In the genomic region with DNA sequence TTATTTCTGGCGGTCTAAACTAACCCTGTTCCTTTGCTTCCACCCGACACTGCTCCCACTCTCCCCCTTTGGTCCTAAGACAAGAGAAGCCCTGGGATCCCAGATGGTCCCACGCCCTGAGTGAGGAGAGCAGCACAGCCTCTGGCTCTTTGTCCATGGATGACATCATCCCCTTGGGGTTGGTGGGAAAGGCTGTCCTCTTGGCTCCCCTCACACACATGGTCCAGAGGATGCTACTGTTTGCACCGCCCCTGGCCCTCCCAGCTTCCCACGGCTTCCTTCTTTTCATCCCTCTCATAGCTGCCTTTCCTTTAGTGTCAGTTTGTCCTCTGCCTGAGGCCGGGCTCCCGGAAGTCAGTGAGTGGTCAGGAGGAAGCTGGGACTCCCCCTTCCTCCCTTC, we compare ENCODE assay signal across 12 mouse cellular contexts. TPM values are rescaled to one million over a fixed set of nuclear protein-coding genes. Genes with fewer than 3 reads are reported as not detected.
DNase-seq lines count a peak whose midpoint lies in the region; ATAC-seq lines count a peak whose summit lies in the region.
"Had no signal": no experiment of that assay in that cellular context is flagged by ENCODE, and none has a peak within 500 bp of the region (broad histone marks: within the 10 kb centered on the region; RNA-seq: fewer than 3 reads in every experiment).

No protein-coding gene starts in this region.

- H3K27me3 ChIP-seq in lung, embryonic 16.5 days (ENCODE audit: control insufficient read depth, insufficient read depth, low read depth, low read length) = no peaks in the 10 kb centered on the region

- H3K9me3 ChIP-seq in lung, embryonic 16.5 days (ENCODE audit: control insufficient read depth, low read length) = no peaks in the 10 kb centered on the region

- no peak overlapping the region for H3K27ac ChIP-seq in lung, embryonic 16.5 days (ENCODE audit: low read length)
- H3K27ac ChIP-seq: macrophage had no signal

- WGBS in lung, embryonic 16.5 days = 63% methylated on average over 7 of the region's 7 CpGs

- peaks cover 20% of the 10 kb centered on the region for H3K4me1 ChIP-seq in lung, embryonic 16.5 days (replicated peaks; ENCODE audit: control insufficient read depth, insufficient read depth, low read length)

- H3K36me3 ChIP-seq in lung, embryonic 16.5 days (ENCODE audit: control insufficient read depth, insufficient read depth, low read length) = no peaks in the 10 kb centered on the region

- H3K4me3 ChIP-seq in lung, embryonic 16.5 days (ENCODE audit: low read length) = no peak overlapping the region

- no peak overlapping the region for H3K9ac ChIP-seq in lung, embryonic 16.5 days (ENCODE audit: low read length)

- DNase-seq in cerebellum, adult 11-12 months = peak; percentile 59
- DNase-seq in lung, adult 18-20 months = no peak
- peak; percentile 83 for DNase-seq in heart, adult 8-10 months (ENCODE audit: low spot score)
- DNase-seq in retina, embryonic 14.5 days (ENCODE audit: low spot score) = peak; percentile 38
- DNase-seq in left cerebral cortex, adult 9 months (ENCODE audit: low spot score in 2 of 2) = no peak
- DNase-seq: adrenal gland, postnatal 10 days; kidney, adult 11 months; layer of hippocampus, postnatal 36 days had no signal

- ATAC-seq in cerebellum, adult (ENCODE audit: insufficient number of reproducible peaks, low FRiP score, low TSS enrichment) = no peak; the same call in 1 of the 2 replicates
- ATAC-seq in lung, embryonic 16.5 days (ENCODE audit: low read depth) = peak; percentile 54; the same call in 1 of the 2 replicates
- no peak; the same call in 1 of the 2 replicates for ATAC-seq in granulocyte monocyte progenitor cell, adult 5-6 weeks (replicated peaks; ENCODE audit: poor library complexity, severe bottlenecking)

- no peak overlapping the region for H3K4me2 ChIP-seq in lung, embryonic 16.5 days (ENCODE audit: low read depth, low read length)

RNA-seq across cellular contexts. Expression of gene Inka2, which starts 7.3 kb away (rescaled TPM):
- polyA plus RNA-seq in lung, embryonic 16.5 days (2015; fragmentation: Nextera tagmentation; extraction: Ambion mirVana) = 2.4 and 2.5 TPM in 2 replicates
- total RNA-seq in heart, adult 8-10 months (2022) = 10 to 100 TPM; 13.8 to 20.0 (median 16.1) TPM
- total RNA-seq in granulocyte monocyte progenitor cell, adult 5-6 weeks (2014; fragmentation: Nextera tagmentation) = not detected in 2 replicates
- 0.26 TPM in 1 of 2 replicates, not detected in the other for total RNA-seq in granulocyte monocyte progenitor cell, adult 5-6 weeks (2017)

RNA-seq across cellular contexts. Expression of gene Ddx20, which starts 24.4 kb away (rescaled TPM):
- polyA plus RNA-seq in lung, embryonic 16.5 days (2015; fragmentation: Nextera tagmentation; extraction: Ambion mirVana) = 36.5 and 37.0 TPM in 2 replicates
- 10 to 100 TPM in 2 of 4 experiments, 1 to 10 TPM in 2; 9.0 to 11.7 (median 10.7) TPM for total RNA-seq in heart, adult 8-10 months (2022)
- 27.8 and 30.0 TPM in 2 replicates for total RNA-seq in granulocyte monocyte progenitor cell, adult 5-6 weeks (2014; fragmentation: Nextera tagmentation)
- total RNA-seq in granulocyte monocyte progenitor cell, adult 5-6 weeks (2017) = 50.3 and 58.6 TPM in 2 replicates

Comparison
In these comparisons a context has a peak if more than half of its experiments do, and no peak if none do; other contexts are left out.
1. DNase-seq: peak in cerebellum, adult 11-12 months (single experiment), heart, adult 8-10 months (single experiment) and retina, embryonic 14.5 days (single experiment); none in lung, adult 18-20 months (0 of 2) and left cerebral cortex, adult 9 months (0 of 2).
2. RNA of gene Inka2, which starts 7.3 kb away (total RNA-seq): 13.8 to 20.0 TPM in heart, adult 8-10 months; 0.26 TPM in granulocyte monocyte progenitor cell, adult 5-6 weeks; every median in the first group is over 10 times any median in the second.